Mouse (Mus musculus) limb, embryonic 15.5 days (tissue): ENCODE measurements around the gene Syne2. TPM values are rescaled to one million over a fixed set of nuclear protein-coding genes. Genes with fewer than 3 reads are reported as not detected.

Experiments
- ATAC-seq: fragments of 200-750 bp; cut with Nextera tagmentation; 2 replicates; pipeline ENCODE4 v1.8.0; 2017; ENCODE audit warnings: low read depth, moderate TSS enrichment; ENCODE audit not compliant: insufficient number of reproducible peaks, low FRiP score, low TSS enrichment
- H3K27ac ChIP-seq: fragments of 300-500 bp; sonication (generic); 2 replicates; pipeline ENCODE4 v1.5.1; 2015; ENCODE audit warnings: moderate library complexity, mild to moderate bottlenecking, inconsistent platforms
- H3K27me3 ChIP-seq: fragments of 300-500 bp; sonication (generic); 2 replicates; pipeline ENCODE4 v1.6.1; 2015; ENCODE audit warnings: inconsistent platforms
- H3K36me3 ChIP-seq: fragments of 300-500 bp; sonication (generic); 2 replicates; pipeline ENCODE4 v1.6.1; 2015; ENCODE audit warnings: inconsistent platforms
- H3K4me1 ChIP-seq: fragments of 300-500 bp; sonication (generic); 2 replicates; pipeline ENCODE4 v1.6.1; 2015; ENCODE audit warnings: inconsistent platforms
- H3K4me2 ChIP-seq: fragments of 300-500 bp; sonication (generic); 2 replicates; pipeline ENCODE4 v1.6.1; 2015; ENCODE audit warnings: mild to moderate bottlenecking, inconsistent platforms
- H3K4me3 ChIP-seq: fragments of 300-500 bp; sonication (generic); 2 replicates; pipeline ENCODE4 v1.5.1; 2015; ENCODE audit warnings: mild to moderate bottlenecking, inconsistent platforms
- H3K9ac ChIP-seq: fragments of 300-500 bp; sonication (generic); 2 replicates; pipeline ENCODE4 v1.6.1; 2015; ENCODE audit warnings: inconsistent platforms
- H3K9me3 ChIP-seq: fragments of 300-500 bp; sonication (generic); 2 replicates; pipeline ENCODE4 v1.6.1; 2016; ENCODE audit warnings: inconsistent platforms
- WGBS: fragments of 180-500 bp; shearing (Covaris S2); methylation state at CpG from one replicate; pipeline ENCODE4 v1.1.7; 2015; 5-methylcytosine and 5-hydroxymethylcytosine counted together
- polyA plus RNA-seq: library from polyadenylated mRNA; unstranded; fragments of >200 nt; fragmentation: Nextera tagmentation; extraction: Ambion mirVana; gene quantifications from 2 replicates; pipeline ENCODE4 v1.2.1, GENCODE M21; 2015

Syne2 gene
- polyA plus RNA-seq, 1 experiment from 2014 or later: 45.9 TPM

GRCm38 (mm10) chr12:75833149-75833959, 15.4 kb downstream of the Syne2 start:
- Histone ChIP-seq H3K36me3 (no peaks in the 10 kb centered on the region), H3K4me2 (peak overlapping the region; percentile 22), H3K9ac (no peak overlapping the region), H3K4me1 (peaks cover 26% of the 10 kb centered on the region), H3K9me3 (no peaks in the 10 kb centered on the region), H3K4me3 (0 out of 2 replicates have a peak overlapping the region, but pooled peaks have one; percentile 1), H3K27ac (peak overlapping the region; percentile 30; the same call in 1 of the 2 replicates), H3K27me3 (no peaks in the 10 kb centered on the region)
- WGBS: 36% methylated on average over 12 of the region's 12 CpGs
- ATAC-seq: no peak

- Histone ChIP-seq H3K4me2 (peak overlapping the region; percentile 22), H3K36me3 (no peaks in the 10 kb centered on the region), H3K9me3 (no peaks in the 10 kb centered on the region), H3K27me3 (no peaks in the 10 kb centered on the region), H3K4me1 (peaks cover 25% of the 10 kb centered on the region), H3K4me3 (0 out of 2 replicates have a peak overlapping the region, but pooled peaks have one; percentile 1), H3K9ac (no peak overlapping the region), H3K27ac (peak overlapping the region; percentile 30; the same call in 1 of the 2 replicates)
- WGBS: 19% methylated on average over 14 of the region's 14 CpGs
- ATAC-seq: peak; percentile 55; the same call in 1 of the 2 replicates
Observed at GRCm38 (mm10) chr12:75833960-75834729, 16.2 kb downstream of the Syne2 start.

- H3K4me1 ChIP-seq: peaks cover 25% of the 10 kb centered on the region
- no peaks in the 10 kb centered on the region for H3K36me3 ChIP-seq
- no peaks in the 10 kb centered on the region for H3K27me3 ChIP-seq
- no peak overlapping the region for H3K9ac ChIP-seq
- H3K4me3 ChIP-seq: no peak overlapping the region
- H3K27ac ChIP-seq: no peak overlapping the region
- H3K4me2 ChIP-seq: no peak overlapping the region
- H3K9me3 ChIP-seq: no peaks in the 10 kb centered on the region
- 36% methylated on average over 11 of the region's 11 CpGs for WGBS
- ATAC-seq: no peak
Observed at GRCm38 (mm10) chr12:75836524-75836962, 18.6 kb downstream of the Syne2 start.

GRCm38 (mm10) chr12:75837462-75837861, 19.5 kb downstream of the Syne2 start:
- Histone ChIP-seq H3K9ac (no peak overlapping the region), H3K4me3 (no peak overlapping the region), H3K4me1 (peaks cover 25% of the 10 kb centered on the region), H3K27ac (no peak overlapping the region), H3K9me3 (no peaks in the 10 kb centered on the region), H3K4me2 (no peak overlapping the region), H3K27me3 (no peaks in the 10 kb centered on the region), H3K36me3 (no peaks in the 10 kb centered on the region)
- ATAC-seq: no peak
- whole genome bisulfite sequencing: 70% methylated on average over 4 of the region's 4 CpGs

- 69% methylated on average over 11 of the region's 11 CpGs for WGBS
Observed at GRCm38 (mm10) chr12:75839083-75839736, 21.3 kb downstream of the Syne2 start.

GRCm38 (mm10) chr12:75841183-75841582, 23.2 kb downstream of the Syne2 start:
- ATAC-seq: no peak
- H3K9me3 ChIP-seq: no peaks in the 10 kb centered on the region
- no peaks in the 10 kb centered on the region for H3K27me3 ChIP-seq
- H3K9ac ChIP-seq: no peak overlapping the region
- H3K4me1 ChIP-seq: 0 out of 2 replicates have a peak, but pooled peaks cover 2% of the 10 kb centered on the region
- no peaks in the 10 kb centered on the region for H3K36me3 ChIP-seq
- H3K4me2 ChIP-seq: no peak overlapping the region
- no peak overlapping the region for H3K27ac ChIP-seq
- 73% methylated on average over 7 of the region's 7 CpGs for WGBS
- H3K4me3 ChIP-seq: no peak overlapping the region

More at GRCm38 (mm10) chr12:75839083-75839736, 21.3 kb downstream of the Syne2 start:
- Histone ChIP-seq H3K4me2 (no peak overlapping the region), H3K9me3 (no peaks in the 10 kb centered on the region), H3K27ac (no peak overlapping the region), H3K36me3 (no peaks in the 10 kb centered on the region), H3K9ac (no peak overlapping the region), H3K4me3 (no peak overlapping the region), H3K4me1 (peaks cover 13% of the 10 kb centered on the region), H3K27me3 (no peaks in the 10 kb centered on the region)
- ATAC-seq: no peak

DNA sequence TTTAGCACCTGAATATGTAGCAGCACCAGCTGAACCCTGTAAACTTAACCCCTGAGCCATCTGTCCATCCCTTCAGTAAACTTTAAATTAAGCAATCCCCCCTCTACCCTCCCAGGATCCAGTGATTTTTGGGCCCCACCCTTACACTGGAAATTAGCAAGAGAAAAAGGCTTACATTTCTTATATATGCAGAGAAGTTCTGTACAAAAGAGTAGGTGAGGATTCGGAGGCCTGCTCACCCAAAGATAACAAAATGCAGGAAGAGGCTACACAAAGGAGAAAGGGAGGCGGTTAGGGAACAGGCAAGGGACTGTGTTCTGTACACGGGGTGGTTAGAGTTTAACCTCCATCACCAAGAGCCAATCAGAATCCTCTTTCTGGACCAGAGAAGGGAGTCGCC, 26.4 kb downstream of the Syne2 start:
- ATAC-seq: no peak
- H3K9ac ChIP-seq: no peak overlapping the region
- H3K4me1 ChIP-seq: no peaks in the 10 kb centered on the region
- H3K4me2 ChIP-seq: no peak overlapping the region
- H3K4me3 ChIP-seq: no peak overlapping the region
- no peaks in the 10 kb centered on the region for H3K9me3 ChIP-seq
- no peak overlapping the region for H3K27ac ChIP-seq
- H3K36me3 ChIP-seq: no peaks in the 10 kb centered on the region
- H3K27me3 ChIP-seq: no peaks in the 10 kb centered on the region
- 85% methylated on average over 4 of the region's 4 CpGs for WGBS

GRCm38 (mm10) chr12:75845070-75845469, 27.1 kb downstream of the Syne2 start:
- H3K9me3 ChIP-seq: no peaks in the 10 kb centered on the region
- H3K4me1 ChIP-seq: no peaks in the 10 kb centered on the region
- no peak overlapping the region for H3K4me3 ChIP-seq
- no peak for ATAC-seq
- H3K27ac ChIP-seq: no peak overlapping the region
- no peaks in the 10 kb centered on the region for H3K36me3 ChIP-seq
- H3K4me2 ChIP-seq: no peak overlapping the region
- H3K27me3 ChIP-seq: no peaks in the 10 kb centered on the region
- 62% methylated on average over 9 of the region's 9 CpGs for WGBS
- H3K9ac ChIP-seq: no peak overlapping the region

GRCm38 (mm10) chr12:75846513-75846912, 28.6 kb downstream of the Syne2 start:
- H3K9me3 ChIP-seq: no peaks in the 10 kb centered on the region
- no peak overlapping the region for H3K4me3 ChIP-seq
- no peak overlapping the region for H3K4me2 ChIP-seq
- H3K27ac ChIP-seq: no peak overlapping the region
- H3K9ac ChIP-seq: no peak overlapping the region
- 84% methylated on average over 12 of the region's 12 CpGs for WGBS
- no peaks in the 10 kb centered on the region for H3K27me3 ChIP-seq
- no peaks in the 10 kb centered on the region for H3K4me1 ChIP-seq
- H3K36me3 ChIP-seq: no peaks in the 10 kb centered on the region
- ATAC-seq: no peak

- Histone ChIP-seq H3K4me2 (no peak overlapping the region), H3K4me1 (peaks cover 15% of the 10 kb centered on the region), H3K9ac (no peak overlapping the region), H3K4me3 (no peak overlapping the region), H3K36me3 (no peaks in the 10 kb centered on the region), H3K9me3 (no peaks in the 10 kb centered on the region), H3K27me3 (no peaks in the 10 kb centered on the region), H3K27ac (no peak overlapping the region)
- 56% methylated on average over 3 of the region's 3 CpGs for WGBS
- no peak for ATAC-seq
Observed at GRCm38 (mm10) chr12:75850205-75850604, 32.3 kb downstream of the Syne2 start.

GRCm38 (mm10) chr12:75851481-75851880, 33.5 kb downstream of the Syne2 start:
- no peak overlapping the region for H3K4me2 ChIP-seq
- no peaks in the 10 kb centered on the region for H3K36me3 ChIP-seq
- H3K9ac ChIP-seq: no peak overlapping the region
- no peaks in the 10 kb centered on the region for H3K9me3 ChIP-seq
- 71% methylated on average over 8 of the region's 8 CpGs for WGBS
- H3K4me3 ChIP-seq: no peak overlapping the region
- H3K27me3 ChIP-seq: no peaks in the 10 kb centered on the region
- no peak for ATAC-seq
- no peak overlapping the region for H3K27ac ChIP-seq
- peaks cover 16% of the 10 kb centered on the region for H3K4me1 ChIP-seq
